Mouse (Mus musculus) stomach, embryonic 15.5 days (tissue): ENCODE data around the gene Myh2. TPM values are rescaled to one million over a fixed set of nuclear protein-coding genes. Genes with fewer than 3 reads are reported as not detected.

Experiments used
- ATAC-seq: fragments of 200-750 bp; cut with Nextera tagmentation; 2 replicates; pipeline ENCODE4 v1.8.0; 2017; ENCODE audit warnings: low read depth, moderate number of reproducible peaks, moderate TSS enrichment; ENCODE audit not compliant: insufficient read depth, low FRiP score
- H3K27ac ChIP-seq: fragments of 300-500 bp; sonication (generic); 2 replicates; pipeline ENCODE4 v1.5.1; 2015; ENCODE audit warnings: mild to moderate bottlenecking, inconsistent platforms
- H3K27me3 ChIP-seq: fragments of 300-500 bp; sonication (generic); replicated peaks from 2 replicates; pipeline ENCODE4 v1.6.1; 2015; ENCODE audit warnings: inconsistent platforms
- H3K36me3 ChIP-seq: fragments of 300-500 bp; sonication (generic); 2 replicates; pipeline ENCODE4 v1.6.1; 2015; ENCODE audit warnings: inconsistent platforms
- H3K4me1 ChIP-seq: fragments of 300-500 bp; sonication (generic); 2 replicates; pipeline ENCODE4 v1.6.1; 2015; ENCODE audit warnings: inconsistent platforms
- H3K4me2 ChIP-seq: fragments of 300-500 bp; sonication (generic); 2 replicates; pipeline ENCODE4 v1.6.1; 2015; ENCODE audit warnings: mild to moderate bottlenecking, inconsistent platforms
- H3K4me3 ChIP-seq: fragments of 300-500 bp; sonication (generic); replicated peaks from 2 replicates; pipeline ENCODE4 v1.5.1; 2015; ENCODE audit warnings: inconsistent platforms
- H3K9ac ChIP-seq: fragments of 300-500 bp; sonication (generic); 2 replicates; pipeline ENCODE4 v1.6.1; 2015; ENCODE audit warnings: inconsistent platforms
- H3K9me3 ChIP-seq: fragments of 300-500 bp; sonication (generic); 2 replicates; pipeline ENCODE4 v1.6.1; 2016; ENCODE audit warnings: inconsistent platforms
- WGBS: fragments of 180-500 bp; shearing (Covaris S2); methylation state at CpG from one replicate; pipeline ENCODE4 v1.1.7; 2015; 5-methylcytosine and 5-hydroxymethylcytosine counted together
- polyA plus RNA-seq: library from polyadenylated mRNA; unstranded; fragments of >200 nt; fragmentation: Nextera tagmentation; extraction: Ambion mirVana; gene quantifications from 2 replicates; pipeline ENCODE4 v1.2.1, GENCODE M21; 2015

Gene Myh2
- polyA plus RNA-seq, 1 experiment from 2014 or later, result not detected

GRCm38 (mm10) chr11:67155650-67156049 is 15.2 kb upstream of the Myh2 start:
- no peak overlapping the region for H3K4me2 ChIP-seq
- H3K4me1 ChIP-seq, result no peaks in the 10 kb centered on the region
- no peak for ATAC-seq

GRCm38 (mm10) chr11:67160131-67160530 is 10.7 kb upstream of the Myh2 start:
- no peak overlapping the region for H3K27ac ChIP-seq
- no peak overlapping the region for H3K4me2 ChIP-seq
- H3K9me3 ChIP-seq, result no peaks in the 10 kb centered on the region
- no peaks in the 10 kb centered on the region for H3K4me1 ChIP-seq
- 85% methylated on average over 3 of the region's 3 CpGs for WGBS
- H3K27me3 ChIP-seq, result no peaks in the 10 kb centered on the region
- H3K36me3 ChIP-seq, result no peaks in the 10 kb centered on the region
- no peak overlapping the region for H3K4me3 ChIP-seq
- no peak for ATAC-seq
- no peak overlapping the region for H3K9ac ChIP-seq

More at GRCm38 (mm10) chr11:67155650-67156049, 15.2 kb upstream of the Myh2 start:
- H3K9ac ChIP-seq, result no peak overlapping the region
- no peaks in the 10 kb centered on the region for H3K36me3 ChIP-seq
- no peak overlapping the region for H3K4me3 ChIP-seq
- H3K27ac ChIP-seq, result no peak overlapping the region
- WGBS, result 68% methylated on average over 2 of the region's 2 CpGs
- no peaks in the 10 kb centered on the region for H3K27me3 ChIP-seq
- H3K9me3 ChIP-seq, result no peaks in the 10 kb centered on the region

GRCm38 (mm10) chr11:67163701-67164100 is 7.1 kb upstream of the Myh2 start:
- no peaks in the 10 kb centered on the region for H3K4me1 ChIP-seq
- no peaks in the 10 kb centered on the region for H3K27me3 ChIP-seq
- H3K4me3 ChIP-seq, result no peak overlapping the region
- no peaks in the 10 kb centered on the region for H3K9me3 ChIP-seq
- no peak for ATAC-seq
- no peak overlapping the region for H3K27ac ChIP-seq
- H3K9ac ChIP-seq, result no peak overlapping the region
- H3K4me2 ChIP-seq, result no peak overlapping the region
- H3K36me3 ChIP-seq, result no peaks in the 10 kb centered on the region
- 76% methylated on average over 4 of the region's 4 CpGs for WGBS

GRCm38 (mm10) chr11:67164851-67165250 is 6.0 kb upstream of the Myh2 start:
- H3K36me3 ChIP-seq, result no peaks in the 10 kb centered on the region
- no peaks in the 10 kb centered on the region for H3K4me1 ChIP-seq
- H3K4me3 ChIP-seq, result no peak overlapping the region
- H3K27ac ChIP-seq, result no peak overlapping the region
- H3K27me3 ChIP-seq, result no peaks in the 10 kb centered on the region
- ATAC-seq, result no peak
- H3K9me3 ChIP-seq, result no peaks in the 10 kb centered on the region
- WGBS, result 62% methylated on average over 5 of the region's 5 CpGs
- H3K4me2 ChIP-seq, result no peak overlapping the region
- H3K9ac ChIP-seq, result no peak overlapping the region

- Histone ChIP-seq H3K36me3 (no peaks in the 10 kb centered on the region), H3K4me1 (no peaks in the 10 kb centered on the region), H3K4me2 (no peak overlapping the region), H3K9ac (no peak overlapping the region), H3K27ac (no peak overlapping the region), H3K4me3 (no peak overlapping the region), H3K27me3 (no peaks in the 10 kb centered on the region), H3K9me3 (no peaks in the 10 kb centered on the region)
- 54% methylated on average over 5 of the region's 5 CpGs for WGBS
- ATAC-seq, result no peak
Observed at GRCm38 (mm10) chr11:67169301-67169700, 1.5 kb upstream of the Myh2 start.

GRCm38 (mm10) chr11:67172439-67172838 is 1.6 kb downstream of the Myh2 start:
- WGBS, result 71% methylated on average over 2 of the region's 2 CpGs

GRCm38 (mm10) chr11:67176376-67176775 is 5.5 kb downstream of the Myh2 start:
- Histone ChIP-seq H3K4me3 (no peak overlapping the region), H3K36me3 (no peaks in the 10 kb centered on the region), H3K4me1 (no peaks in the 10 kb centered on the region), H3K27me3 (no peaks in the 10 kb centered on the region), H3K9ac (no peak overlapping the region), H3K27ac (no peak overlapping the region), H3K9me3 (no peaks in the 10 kb centered on the region), H3K4me2 (no peak overlapping the region)
- 72% methylated on average over 5 of the region's 5 CpGs for WGBS
- no peak for ATAC-seq

More at GRCm38 (mm10) chr11:67172439-67172838, 1.6 kb downstream of the Myh2 start:
- no peaks in the 10 kb centered on the region for H3K27me3 ChIP-seq
- no peak overlapping the region for H3K9ac ChIP-seq
- no peak overlapping the region for H3K4me2 ChIP-seq
- H3K9me3 ChIP-seq, result no peaks in the 10 kb centered on the region
- H3K4me1 ChIP-seq, result no peaks in the 10 kb centered on the region
- H3K27ac ChIP-seq, result no peak overlapping the region
- H3K4me3 ChIP-seq, result no peak overlapping the region
- no peak for ATAC-seq
- H3K36me3 ChIP-seq, result no peaks in the 10 kb centered on the region

- Histone ChIP-seq H3K9ac (no peak overlapping the region), H3K9me3 (no peaks in the 10 kb centered on the region), H3K27ac (no peak overlapping the region), H3K4me3 (no peak overlapping the region), H3K36me3 (no peaks in the 10 kb centered on the region), H3K27me3 (no peaks in the 10 kb centered on the region), H3K4me1 (no peaks in the 10 kb centered on the region), H3K4me2 (no peak overlapping the region)
- ATAC-seq, result no peak
- WGBS, result 73% methylated on average over 10 of the region's 10 CpGs
Observed at GRCm38 (mm10) chr11:67190316-67190715, 19.5 kb downstream of the Myh2 start.

GRCm38 (mm10) chr11:67190814-67191213 is 20.0 kb downstream of the Myh2 start:
- WGBS, result 82% methylated on average over 2 of the region's 2 CpGs
- no peak for ATAC-seq

GRCm38 (mm10) chr11:67191496-67191895 is 20.7 kb downstream of the Myh2 start:
- H3K36me3 ChIP-seq, result no peaks in the 10 kb centered on the region
- no peak overlapping the region for H3K4me3 ChIP-seq
- no peaks in the 10 kb centered on the region for H3K9me3 ChIP-seq
- H3K9ac ChIP-seq, result no peak overlapping the region
- no peak for ATAC-seq
- H3K27me3 ChIP-seq, result no peaks in the 10 kb centered on the region
- H3K4me1 ChIP-seq, result no peaks in the 10 kb centered on the region
- WGBS, result 87% methylated on average over 14 of the region's 14 CpGs
- H3K27ac ChIP-seq, result no peak overlapping the region
- H3K4me2 ChIP-seq, result no peak overlapping the region

More at GRCm38 (mm10) chr11:67190814-67191213, 20.0 kb downstream of the Myh2 start:
- no peaks in the 10 kb centered on the region for H3K27me3 ChIP-seq
- H3K9ac ChIP-seq, result no peak overlapping the region
- no peak overlapping the region for H3K27ac ChIP-seq
- H3K36me3 ChIP-seq, result no peaks in the 10 kb centered on the region
- H3K4me2 ChIP-seq, result no peak overlapping the region
- no peaks in the 10 kb centered on the region for H3K9me3 ChIP-seq
- no peak overlapping the region for H3K4me3 ChIP-seq
- H3K4me1 ChIP-seq, result no peaks in the 10 kb centered on the region

GRCm38 (mm10) chr11:67199321-67199720 is 28.5 kb downstream of the Myh2 start:
- 34% methylated on average over 1 of the region's 1 CpGs for WGBS
- ATAC-seq, result no peak
- Histone ChIP-seq H3K9me3 (no peaks in the 10 kb centered on the region), H3K9ac (no peak overlapping the region), H3K36me3 (no peaks in the 10 kb centered on the region), H3K4me2 (no peak overlapping the region), H3K27me3 (no peaks in the 10 kb centered on the region), H3K4me1 (no peaks in the 10 kb centered on the region), H3K27ac (no peak overlapping the region), H3K4me3 (no peak overlapping the region)

- Histone ChIP-seq H3K4me3 (no peak within 1 kb of the TSS), H3K9me3 (no peaks in the 10 kb centered on the region), H3K27me3 (no peaks in the 10 kb centered on the region), H3K9ac (no peak within 1 kb of the TSS), H3K4me1 (no peaks in the 10 kb centered on the region), H3K4me2 (no peak within 1 kb of the TSS), H3K27ac (no peak within 1 kb of the TSS), H3K36me3 (no peaks in the 10 kb centered on the region)
- 68% methylated on average over 4 of the region's 4 CpGs for WGBS
- ATAC-seq, result no peak
Observed at GRCm38 (mm10) chr11:67199752-67200151, 28.9 kb downstream of the Myh2 start, which contains the start of gene Myh1. TSS of gene Myh1 (plus strand) at chr11:67200052.

GRCm38 (mm10) chr11:67204766-67205165 is 33.9 kb downstream of the Myh2 start:
- H3K4me3 ChIP-seq, result no peak overlapping the region
- H3K9me3 ChIP-seq, result no peaks in the 10 kb centered on the region
- H3K4me1 ChIP-seq, result no peaks in the 10 kb centered on the region
- no peak overlapping the region for H3K27ac ChIP-seq
- no peak for ATAC-seq
- H3K4me2 ChIP-seq, result no peak overlapping the region
- H3K27me3 ChIP-seq, result no peaks in the 10 kb centered on the region
- H3K9ac ChIP-seq, result no peak overlapping the region
- no peaks in the 10 kb centered on the region for H3K36me3 ChIP-seq
- 81% methylated on average over 3 of the region's 3 CpGs for WGBS
